Mouse (Mus musculus): ENCODE measurements at regions not wholly inside any gene's neighbourhood (a gene's known extent, or its start where the extent isn't known, plus 50 kb on each side); places are given as distances from the start of the nearest gene placed in this dataset.
A peak's percentile ranks its signal among the peaks of the same experiment; 100 is the strongest.

DNA sequence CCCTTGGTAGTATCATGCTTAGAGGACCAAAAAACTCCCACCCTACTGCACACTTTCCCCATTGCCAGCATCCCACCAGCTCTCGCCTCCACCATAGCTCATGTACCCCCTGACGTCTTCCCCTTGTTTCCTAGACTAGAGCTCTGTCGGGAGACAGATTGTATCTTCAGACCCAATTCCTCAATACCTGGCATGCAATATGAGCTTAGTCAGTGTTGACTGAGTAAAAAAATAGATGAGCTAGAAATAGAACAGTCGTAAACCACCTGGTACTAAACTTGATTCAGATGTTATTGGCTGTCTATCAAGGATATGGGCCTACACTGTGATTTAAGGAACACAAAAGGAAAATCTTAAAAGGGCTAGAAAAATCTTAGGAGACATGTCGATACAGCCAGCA lies 215.1 kb upstream of the Noct start:
- DNase-seq (ENCODE audit: low read depth in 1 of 2, low spot score in 2 of 2): no peak

- no peak for DNase-seq (ENCODE audit: low read depth in 1 of 2, low spot score in 2 of 2)
Measured at GRCm38 (mm10) chr3:51019650-51020346, 204.4 kb upstream of the Noct start.

- DNase-seq (ENCODE audit: low read depth in 1 of 2, low spot score in 2 of 2): no peak
Measured at GRCm38 (mm10) chr3:51024655-51025054, 199.6 kb upstream of the Noct start.

- DNase-seq (ENCODE audit: low read depth in 1 of 2, low spot score in 2 of 2): no peak
Measured at GRCm38 (mm10) chr3:51031821-51032220, 192.4 kb upstream of the Noct start.

DNA sequence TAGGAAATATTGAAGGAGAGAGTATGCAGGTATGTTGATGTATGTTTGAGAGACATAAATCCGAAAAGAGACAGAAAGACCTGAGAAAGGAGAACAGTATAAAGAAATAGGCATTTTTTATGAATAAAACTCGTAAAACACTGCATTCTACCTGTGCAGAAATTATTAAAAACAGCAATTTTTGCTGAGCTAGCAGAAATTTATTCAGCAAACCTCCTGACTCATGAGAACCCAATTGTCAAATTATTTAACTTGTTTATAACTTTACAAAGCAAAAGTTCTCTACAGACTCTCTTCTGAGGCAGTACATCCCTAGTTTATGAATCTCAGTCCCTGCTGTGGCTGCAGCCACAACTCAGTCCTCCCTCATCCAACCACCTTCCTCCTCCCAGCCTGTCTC lies 191.0 kb upstream of the Noct start:
- DNase-seq (ENCODE audit: low read depth in 1 of 2, low spot score in 2 of 2): no peak

- DNase-seq (ENCODE audit: low read depth in 1 of 2, low spot score in 2 of 2): no peak
Measured at GRCm38 (mm10) chr3:51036700-51037306, 187.4 kb upstream of the Noct start.

DNA sequence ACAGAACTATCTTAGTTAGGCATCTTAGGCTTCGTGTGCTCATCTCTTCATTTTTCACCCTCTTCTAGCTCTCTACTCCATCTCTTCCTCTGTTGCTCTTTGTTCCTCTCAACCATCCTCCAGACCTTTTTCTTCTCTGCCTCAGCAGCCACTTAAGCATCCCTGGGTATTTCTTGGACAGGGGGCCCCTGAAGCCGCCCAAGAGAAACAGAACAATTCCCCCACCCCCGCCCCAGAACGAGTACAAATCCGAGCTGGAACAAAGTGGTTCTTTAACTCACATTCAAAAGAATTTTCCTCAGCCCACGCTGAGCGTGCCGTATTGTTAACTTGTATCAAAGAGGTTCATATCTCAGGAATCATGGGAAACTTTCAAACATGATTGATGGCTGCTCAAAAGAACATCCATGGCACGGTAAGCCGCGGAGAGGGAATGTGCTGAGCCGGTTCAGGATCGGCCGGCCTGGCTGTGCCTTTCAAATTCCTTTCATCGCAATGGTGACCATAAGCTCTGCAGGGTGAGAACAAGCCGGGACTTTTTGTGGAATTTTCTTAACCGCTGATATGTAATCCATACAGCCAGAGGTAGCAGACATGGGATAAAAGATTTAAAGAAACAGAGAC lies 181.9 kb upstream of the Noct start:
- no peak for DNase-seq (ENCODE audit: low read depth in 1 of 2, low spot score in 2 of 2)

- no peak for DNase-seq (ENCODE audit: low read depth in 1 of 2, low spot score in 2 of 2)
Measured at GRCm38 (mm10) chr3:51048739-51049138, 175.5 kb upstream of the Noct start.

DNA sequence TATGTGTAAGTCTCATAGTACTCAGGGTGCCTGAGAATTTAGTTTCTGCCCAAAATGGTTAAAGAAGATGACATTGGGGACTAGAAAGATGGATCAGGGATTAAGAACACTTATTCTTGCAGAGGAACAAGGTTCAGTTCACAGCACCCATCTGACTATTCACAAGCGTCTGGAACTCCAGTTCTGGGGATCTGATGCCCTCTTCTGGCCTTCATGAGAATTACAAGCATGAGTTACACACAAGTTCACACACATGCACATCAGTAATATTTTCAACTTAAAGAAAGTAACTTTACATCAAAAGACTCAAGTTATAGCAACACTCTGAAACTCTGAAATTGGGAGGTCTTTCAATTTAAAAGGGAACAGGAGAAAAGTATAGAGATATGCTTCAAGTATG lies 174.1 kb upstream of the Noct start:
- no peak for DNase-seq (ENCODE audit: low read depth in 1 of 2, low spot score in 2 of 2)

GRCm38 (mm10) chr3:51055004-51055403 lies 169.2 kb upstream of the Noct start:
- DNase-seq (ENCODE audit: low read depth in 1 of 2, low spot score in 2 of 2): no peak

GRCm38 (mm10) chr3:51064201-51064600 lies 160.0 kb upstream of the Noct start:
- DNase-seq (ENCODE audit: low read depth in 1 of 2, low spot score in 2 of 2): no peak

- DNase-seq (ENCODE audit: low read depth in 1 of 2, low spot score in 2 of 2): no peak
Measured at GRCm38 (mm10) chr3:51066373-51066772, 157.9 kb upstream of the Noct start.

DNA sequence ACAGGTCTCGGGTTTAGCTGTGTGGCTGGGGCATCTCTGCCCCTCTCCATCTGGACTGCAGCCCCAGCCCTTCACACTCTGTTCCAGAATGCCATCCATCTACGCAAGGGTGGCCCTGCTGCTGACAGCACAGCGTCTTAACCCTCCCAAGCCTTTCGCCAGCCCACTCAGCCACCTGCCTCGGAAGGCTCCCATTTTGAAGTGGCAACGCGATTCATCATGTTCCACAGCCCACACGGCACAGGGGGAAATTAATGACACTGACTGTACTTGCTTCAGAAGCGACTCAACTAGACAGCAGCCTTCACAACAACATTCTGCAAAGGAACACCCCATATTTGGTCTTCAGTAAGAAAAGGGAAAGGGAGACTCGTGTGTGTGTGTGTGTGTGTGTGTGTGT lies 151.8 kb upstream of the Noct start:
- DNase-seq (ENCODE audit: low read depth in 1 of 2, low spot score in 2 of 2): no peak

- peak in 1 of 2 experiments; percentile 12 for DNase-seq (ENCODE audit: low read depth in 1 of 2, low spot score in 2 of 2)
Measured at GRCm38 (mm10) chr3:51073003-51073679, 151.1 kb upstream of the Noct start.

GRCm38 (mm10) chr3:51073743-51074319 lies 150.4 kb upstream of the Noct start:
- no peak for DNase-seq (ENCODE audit: low read depth in 1 of 2, low spot score in 2 of 2)

DNA sequence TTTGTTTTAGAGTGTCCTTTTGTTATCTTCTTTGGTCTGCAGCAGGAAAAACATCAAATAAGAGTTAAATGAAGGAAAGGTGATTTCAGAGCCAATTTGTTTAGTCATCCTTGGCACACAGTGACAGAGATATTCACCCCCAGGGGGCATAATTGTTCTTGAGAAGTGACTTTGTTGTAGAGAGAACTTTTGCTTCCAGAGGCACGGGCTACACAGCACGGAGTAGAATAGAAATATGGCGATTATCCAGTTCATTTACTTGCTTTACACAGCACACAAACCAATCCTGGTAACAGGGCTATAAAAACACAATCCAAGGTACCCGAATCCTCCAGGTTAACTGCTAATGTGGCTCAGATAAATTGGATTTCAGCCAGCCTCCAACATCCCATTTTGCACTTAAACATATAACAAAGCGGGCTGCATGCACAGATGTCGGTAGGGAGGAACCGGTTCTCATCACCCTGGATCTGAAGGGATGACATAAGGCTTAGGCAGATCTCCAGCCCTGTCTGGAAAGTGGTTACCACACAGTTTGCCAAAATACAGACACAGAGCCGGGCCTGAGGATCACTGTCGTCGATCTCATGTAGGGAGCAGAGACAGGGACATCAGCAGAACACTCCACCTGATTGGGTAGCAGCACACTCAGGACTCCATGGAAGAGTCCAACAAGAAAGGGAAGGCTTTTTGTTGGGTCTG lies 148.9 kb upstream of the Noct start:
- no peak for DNase-seq (ENCODE audit: low read depth in 1 of 2, low spot score in 2 of 2)

GRCm38 (mm10) chr3:51078459-51078858 lies 145.8 kb upstream of the Noct start:
- DNase-seq (ENCODE audit: low read depth in 1 of 2, low spot score in 2 of 2): no peak

DNA sequence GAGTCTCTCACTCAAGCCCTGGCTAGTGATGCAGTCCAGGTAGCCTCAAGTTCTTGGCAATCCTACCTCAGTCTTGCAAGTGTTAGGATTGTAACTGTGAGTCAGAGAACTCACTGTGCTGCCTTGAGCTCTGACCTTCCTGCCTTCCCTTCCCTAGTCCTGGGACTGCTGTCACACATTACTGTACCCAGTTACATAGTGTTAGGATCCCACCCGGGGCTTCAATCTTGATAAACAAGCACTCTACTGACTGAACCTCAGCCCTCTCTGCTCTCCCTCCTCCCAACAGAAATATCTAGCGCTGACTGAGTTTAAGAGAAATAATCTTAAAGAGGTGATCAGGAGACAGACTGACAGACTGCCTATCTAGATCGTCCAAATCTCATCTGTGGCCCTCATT lies 143.8 kb upstream of the Noct start:
- no peak for DNase-seq (ENCODE audit: low read depth in 1 of 2, low spot score in 2 of 2)

DNA sequence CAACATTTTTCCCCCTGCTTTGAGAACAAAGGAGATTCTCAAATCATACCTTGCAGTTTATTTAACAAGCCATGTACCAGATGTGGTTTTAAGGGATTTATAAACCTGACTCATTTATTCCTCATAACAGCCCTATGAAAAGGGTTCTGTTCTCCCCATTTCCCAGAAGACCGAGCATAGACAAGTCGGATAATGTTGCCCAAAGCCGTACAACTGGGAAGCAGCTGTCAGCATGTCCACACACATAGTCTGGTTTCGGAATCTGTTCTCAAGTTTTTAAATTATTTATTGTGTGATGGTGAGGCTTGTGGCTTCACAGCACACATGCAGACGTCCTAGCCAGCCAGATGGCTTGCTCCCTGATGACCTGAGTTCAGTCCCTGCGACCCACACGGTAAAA lies 143.4 kb upstream of the Noct start:
- no peak for DNase-seq (ENCODE audit: low read depth in 1 of 2, low spot score in 2 of 2)

- no peak for DNase-seq (ENCODE audit: low read depth in 1 of 2, low spot score in 2 of 2)
Measured at GRCm38 (mm10) chr3:51082831-51083575, 141.2 kb upstream of the Noct start.
